Mouse (Mus musculus) MEL (cell line): ENCODE results near the gene Dupd1. TPM values are rescaled to one million over a fixed set of nuclear protein-coding genes. Genes with fewer than 3 reads are reported as not detected.

Experiments
- DNase-seq: peaks from one replicate; pipeline ENCODE4 v3.0.0; 2011; ENCODE audit warnings: low read depth, low spot score
- H3K27ac ChIP-seq: 2 replicates; pipeline ENCODE4 v1.5.1; 2012; ENCODE audit warnings: low read depth, mild to moderate bottlenecking, control low read depth, low read length, moderate library complexity; ENCODE audit not compliant: control insufficient read depth
- H3K27me3 ChIP-seq, 2 experiments: fragments of 150-350 bp in 1 of 2; sonication (generic) in 1 of 2; 2 replicates each; pipeline ENCODE4 v1.6.1; 2012; ENCODE audit warnings: low read length in 2 of 2, mild to moderate bottlenecking in 2 of 2, improper control_type of control experiment in 1 of 2, moderate library complexity in 1 of 2; ENCODE audit not compliant: insufficient read depth in 2 of 2, control insufficient read depth in 1 of 2
- H3K36me3 ChIP-seq, 2 experiments: 2 replicates each; pipeline ENCODE4 v1.6.1; 2012 to 2014; ENCODE audit warnings: low read length in 2 of 2, improper control_type of control experiment in 1 of 2, inconsistent platforms in 1 of 2, mild to moderate bottlenecking in 1 of 2; ENCODE audit not compliant: insufficient read depth in 2 of 2, control insufficient read depth in 1 of 2
- H3K4me1 ChIP-seq, 2 experiments: fragments of 150-350 bp in 1 of 2; sonication (generic) in 1 of 2; 2 replicates each; pipeline ENCODE4 v1.6.1; 2012; ENCODE audit warnings: low read length in 2 of 2, improper control_type of control experiment in 1 of 2, mild to moderate bottlenecking in 1 of 2; ENCODE audit not compliant: insufficient read depth in 2 of 2, control insufficient read depth in 1 of 2
- H3K4me3 ChIP-seq, 2 experiments: fragments of 150-350 bp in 1 of 2; sonication (generic) in 1 of 2; 2 replicates each; pipeline ENCODE4 v1.5.1; 2012; ENCODE audit warnings: low read depth in 2 of 2, low read length in 2 of 2, mild to moderate bottlenecking in 2 of 2, moderate library complexity in 2 of 2, control low read depth in 1 of 2, improper control_type of control experiment in 1 of 2; ENCODE audit not compliant: control insufficient read depth in 1 of 2, insufficient read depth in 1 of 2
- H3K79me2 ChIP-seq: 2 replicates; pipeline ENCODE4 v1.6.1; 2012; ENCODE audit warnings: mild to moderate bottlenecking, low read length, moderate library complexity; ENCODE audit not compliant: control insufficient read depth, poor library complexity, insufficient read depth
- H3K9ac ChIP-seq: 2 replicates; pipeline ENCODE4 v1.6.1; 2012; ENCODE audit warnings: low read depth, mild to moderate bottlenecking, control low read depth, low read length, moderate library complexity; ENCODE audit not compliant: control insufficient read depth, poor library complexity, severe bottlenecking
- H3K9me3 ChIP-seq: fragments of 150-350 bp; sonication (generic); replicated peaks from 2 replicates; pipeline ENCODE4 v1.6.1; 2012; ENCODE audit warnings: mild to moderate bottlenecking, low read length, improper control_type of control experiment, moderate library complexity; ENCODE audit not compliant: insufficient read depth
- E2F4 ChIP-seq: IDR thresholded peaks from 2 replicates; pipeline ENCODE4 v1.6.1; 2011; ENCODE audit warnings: low read depth, low read length, improper control_type of control experiment, borderline replicate concordance
- KAT2A ChIP-seq: conservative IDR thresholded peaks from 2 replicates; pipeline ENCODE4 v1.6.1; 2012; ENCODE audit warnings: low read depth, low read length, improper control_type of control experiment, inconsistent platforms
- MAX ChIP-seq: IDR thresholded peaks from 2 replicates; pipeline ENCODE4 v1.6.1; 2011; ENCODE audit warnings: low read length, improper control_type of control experiment
- MAZ ChIP-seq: IDR thresholded peaks from 2 replicates; pipeline ENCODE4 v1.6.1; 2012; ENCODE audit warnings: low read depth, mild to moderate bottlenecking, inconsistent platforms, low read length, improper control_type of control experiment
- MYC ChIP-seq: IDR thresholded peaks from 2 replicates; pipeline ENCODE4 v1.6.1; 2011; ENCODE audit warnings: low read depth, mild to moderate bottlenecking, low read length, improper control_type of control experiment, moderate library complexity
- POLR2AphosphoS2 ChIP-seq: IDR thresholded peaks from 2 replicates; pipeline ENCODE4 v1.6.1; 2011; ENCODE audit warnings: low read length, improper control_type of control experiment
- RCOR1 ChIP-seq: IDR thresholded peaks from 2 replicates; pipeline ENCODE4 v1.6.1; 2012; ENCODE audit warnings: low read depth, mild to moderate bottlenecking, inconsistent platforms, low read length, improper control_type of control experiment
- SMC3 ChIP-seq: IDR thresholded peaks from 2 replicates; pipeline ENCODE4 v1.6.1; 2011; ENCODE audit warnings: low read depth, low read length, improper control_type of control experiment
- UBTF ChIP-seq: IDR thresholded peaks from 2 replicates; pipeline ENCODE4 v1.6.1; 2012; ENCODE audit warnings: low read depth, mild to moderate bottlenecking, inconsistent platforms, low read length, improper control_type of control experiment, moderate library complexity, borderline replicate concordance; ENCODE audit not compliant: insufficient read depth
- USF2 ChIP-seq, 2 experiments: IDR thresholded peaks; 2 replicates each; pipeline ENCODE4 v1.6.1; 2011 to 2012; ENCODE audit warnings: improper control_type of control experiment in 2 of 2, low read length in 2 of 2, borderline replicate concordance in 1 of 2, inconsistent platforms in 1 of 2, low read depth in 1 of 2, mild to moderate bottlenecking in 1 of 2; ENCODE audit not compliant: insufficient read depth in 1 of 2
- ZNF384 ChIP-seq: IDR thresholded peaks from 2 replicates; pipeline ENCODE4 v1.6.1; 2012; ENCODE audit warnings: low read depth, mild to moderate bottlenecking, inconsistent platforms, low read length, improper control_type of control experiment
- polyA plus RNA-seq, 2 experiments: library from polyadenylated mRNA; stranded (reverse) in 1 of 2; unstranded in 1 of 2; fragments of >175 nt in 1 of 2; fragments of >200 nt in 1 of 2; gene quantifications; 2 replicates each; pipeline versions ENCODE4 v1.2.1 to v1.2.4; 2012; ENCODE audit warnings: low replicate concordance in 2 of 2, low read depth in 1 of 2; ENCODE audit not compliant: insufficient read length in 2 of 2, insufficient read depth in 1 of 2, missing spikeins in 1 of 2
- total RNA-seq: library from RNA; depleted of rRNA; stranded (reverse); fragments of 300-350 nt; gene quantifications from 2 replicates; pipeline ENCODE4 v1.2.3, GENCODE M21; 2012; rRNA removed

The Dupd1 gene
- total and polyA plus RNA-seq, 3 experiments, result not detected

- Histone ChIP-seq H3K79me2 (no peaks in the 10 kb centered on the region), H3K36me3 (no peaks in the 10 kb centered on the region; a peak in 1 of 4 replicates), H3K9me3 (no peaks in the 10 kb centered on the region), H3K9ac (no peak overlapping the region), H3K4me1 (no peaks in the 10 kb centered on the region), H3K27me3 (no peaks in the 10 kb centered on the region), H3K27ac (no peak overlapping the region), H3K4me3 (no peak overlapping the region)
- no peak for DNase-seq
- TF ChIP-seq MAX (no peak), RCOR1 (no peak), E2F4 (no peak), UBTF (no peak), POLR2AphosphoS2 (no peak), MYC (no peak), USF2 (IDR thresholded peaks at IDR 0.05; ENCODE audit: borderline replicate concordance in 1 of 2, insufficient read depth in 1 of 2, low read depth in 1 of 2, low read length in 2 of 2) (no peak), MAZ (no peak), ZNF384 (no peak), KAT2A (no peak), SMC3 (no peak)
These were observed 82.6 kb downstream of the Dupd1 start for GRCm38 (mm10) chr14:21631665-21632200.

Other genes starting within 250 kb of the Dupd1 start
- gene Kat6b, start 233.1 kb downstream of the Dupd1 start, total RNA-seq, result 1.8 and 2.5 TPM in 2 replicates
- 1 to 10 TPM in 1 of 2 experiments, not detected in 1; 5.4 TPM for gene Kat6b, start 233.1 kb downstream of the Dupd1 start, polyA plus RNA-seq
- 5.8 and 6.7 TPM in 2 replicates for gene Samd8, start 36.0 kb upstream of the Dupd1 start, total RNA-seq
- gene Samd8, start 36.0 kb upstream of the Dupd1 start, polyA plus RNA-seq, result 1 to 10 TPM in 1 of 2 experiments, not detected in 1; 6.8 TPM
- gene Dusp13, start 36.6 kb upstream of the Dupd1 start, total RNA-seq, result not detected in 2 replicates
- under 1 TPM in 1 of 2 experiments, not detected in 1; 0.08 TPM for gene Dusp13, start 36.6 kb upstream of the Dupd1 start, polyA plus RNA-seq
- gene Vdac2, start 110.7 kb upstream of the Dupd1 start, total RNA-seq, result 247 and 248 TPM in 2 replicates
- gene Vdac2, start 110.7 kb upstream of the Dupd1 start, polyA plus RNA-seq, result 100 to 1,000 TPM in 1 of 2 experiments, 10 to 100 TPM in 1; 74.9 to 327 TPM
- gene Comtd1, start 134.4 kb upstream of the Dupd1 start, total RNA-seq, result 31.1 and 36.4 TPM in 2 replicates
- 10 to 100 TPM in 1 of 2 experiments, not detected in 1; 35.7 TPM for gene Comtd1, start 134.4 kb upstream of the Dupd1 start, polyA plus RNA-seq